Mouse (Mus musculus): Measurements from ENCODE around the gene C1qtnf7.

C1qtnf7 gene

DNA sequence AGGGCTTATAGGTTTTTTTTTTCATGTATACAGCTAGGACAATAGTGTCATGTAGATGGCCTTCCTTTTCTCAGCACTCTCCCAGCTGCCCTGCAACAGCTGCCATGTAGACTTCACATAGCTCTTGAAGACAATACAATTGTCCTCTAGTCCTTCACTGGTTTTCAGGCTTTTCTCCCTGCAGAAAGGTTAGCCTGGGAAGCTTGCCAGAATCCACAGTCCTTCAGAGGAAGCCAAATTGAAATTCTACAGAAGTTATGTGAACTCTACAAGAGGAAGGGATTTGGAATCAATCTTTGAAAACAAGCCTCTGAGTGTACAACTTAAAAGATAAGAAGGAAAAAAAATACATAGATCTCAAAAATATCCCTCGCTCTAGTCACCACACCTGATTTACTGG lies 94.4 kb downstream of the C1qtnf7 start:
- no peak for DNase-seq (ENCODE audit: low spot score in 2 of 2)

DNA sequence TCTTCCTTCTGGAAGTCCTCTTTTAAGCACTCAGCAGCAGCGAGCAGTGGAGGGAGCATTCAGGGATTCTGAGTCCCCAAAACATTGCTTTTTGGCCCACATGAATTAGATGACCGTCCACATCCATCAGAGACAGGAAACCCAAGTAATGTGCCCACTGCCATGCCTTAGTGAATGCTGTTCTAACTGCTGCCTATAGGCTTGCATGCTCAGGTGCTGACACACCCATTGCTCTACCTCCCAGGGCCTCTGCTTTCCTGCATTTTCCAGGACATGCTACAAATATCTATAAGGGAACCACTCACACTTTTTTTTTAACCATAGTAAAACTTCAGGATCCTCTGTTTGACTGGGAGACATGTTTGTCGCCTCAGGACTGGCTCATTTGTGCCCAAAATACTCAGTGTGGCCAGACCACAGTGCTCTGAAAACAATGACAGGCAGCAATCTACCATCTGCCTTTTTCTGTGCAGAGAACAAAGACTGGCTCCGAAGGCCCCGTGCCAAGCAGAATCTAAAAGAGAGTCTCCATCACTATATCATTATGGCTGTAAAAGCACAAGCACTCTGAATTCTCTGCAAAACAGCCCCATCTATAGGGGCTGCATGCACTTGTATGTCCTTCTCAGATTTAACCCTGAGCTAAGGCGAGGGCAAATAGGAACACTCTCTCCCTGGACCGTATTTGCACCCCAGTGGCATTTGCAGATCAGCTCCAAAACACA lies 106.4 kb downstream of the C1qtnf7 start:
- no peak for DNase-seq (ENCODE audit: low spot score in 2 of 2)

DNA sequence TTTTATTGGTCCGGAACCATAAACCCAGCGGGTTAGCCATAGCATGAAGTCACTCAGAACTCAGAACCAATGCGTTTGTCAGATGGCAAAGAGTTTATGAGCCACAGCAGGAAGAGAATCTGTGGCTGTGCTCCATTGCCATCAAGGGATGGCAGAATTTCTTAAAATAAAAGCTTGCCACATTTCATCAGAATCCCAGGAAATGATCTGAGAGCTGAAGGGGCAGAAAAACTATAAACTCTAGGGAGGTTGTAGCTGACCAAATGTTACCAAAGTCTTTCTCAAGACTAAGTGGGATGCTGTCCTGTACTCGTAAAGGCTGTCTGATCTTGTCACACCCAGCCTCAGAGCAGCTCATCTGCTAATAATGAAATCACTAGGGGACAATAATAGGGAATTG lies 110.1 kb downstream of the C1qtnf7 start:
- DNase-seq (ENCODE audit: low spot score in 2 of 2) = no peak

DNA sequence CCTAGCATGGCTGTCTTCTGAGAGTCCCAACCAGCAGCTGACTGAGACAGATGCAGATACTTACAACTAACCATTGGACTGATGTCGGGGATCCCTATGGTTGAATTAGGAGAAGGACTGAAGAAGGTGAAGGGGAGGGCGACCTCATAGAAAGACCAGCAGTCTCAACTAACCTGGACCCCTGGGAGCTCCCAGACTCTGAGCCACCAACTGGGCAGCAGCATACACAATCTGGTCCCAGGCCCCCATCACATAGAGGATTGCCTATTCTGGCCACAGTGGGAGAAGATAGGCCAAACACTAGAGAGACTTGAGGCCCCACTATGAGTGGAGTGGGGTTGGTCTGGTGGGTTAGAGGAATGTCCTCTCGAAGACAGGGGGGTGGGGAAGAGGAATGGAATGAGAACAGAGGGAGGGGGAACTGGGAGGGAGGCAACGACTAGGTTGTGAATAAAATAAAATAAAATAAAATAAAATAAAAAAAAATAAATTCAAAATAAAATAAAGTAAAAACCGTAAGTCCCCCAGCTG lies 118.8 kb downstream of the C1qtnf7 start:
- DNase-seq (ENCODE audit: low spot score in 2 of 2) = no peak

DNA sequence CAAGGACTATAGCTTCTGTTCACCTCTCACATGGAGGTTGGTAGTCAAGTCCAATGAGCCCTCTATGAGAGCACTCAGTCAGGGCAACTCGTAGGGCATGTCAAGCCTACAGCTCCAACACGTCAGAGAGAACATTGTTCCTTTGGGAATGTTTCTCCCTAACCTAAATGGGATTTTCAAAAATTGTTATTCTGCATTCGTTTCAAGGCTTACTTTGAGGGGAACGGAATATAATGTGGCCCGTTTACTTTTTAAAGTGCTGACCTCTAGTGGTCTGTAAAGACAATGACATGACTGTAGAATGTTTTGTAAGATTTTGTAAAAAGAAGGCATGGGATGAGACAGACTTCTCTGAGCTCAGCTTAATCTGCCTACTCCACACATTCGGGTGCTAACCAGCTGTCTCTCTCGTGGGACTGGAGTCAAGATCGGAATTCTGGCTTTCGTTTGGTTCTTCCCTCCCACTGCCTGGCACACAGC lies 119.3 kb downstream of the C1qtnf7 start:
- DNase-seq (ENCODE audit: low spot score in 2 of 2) = no peak

DNA sequence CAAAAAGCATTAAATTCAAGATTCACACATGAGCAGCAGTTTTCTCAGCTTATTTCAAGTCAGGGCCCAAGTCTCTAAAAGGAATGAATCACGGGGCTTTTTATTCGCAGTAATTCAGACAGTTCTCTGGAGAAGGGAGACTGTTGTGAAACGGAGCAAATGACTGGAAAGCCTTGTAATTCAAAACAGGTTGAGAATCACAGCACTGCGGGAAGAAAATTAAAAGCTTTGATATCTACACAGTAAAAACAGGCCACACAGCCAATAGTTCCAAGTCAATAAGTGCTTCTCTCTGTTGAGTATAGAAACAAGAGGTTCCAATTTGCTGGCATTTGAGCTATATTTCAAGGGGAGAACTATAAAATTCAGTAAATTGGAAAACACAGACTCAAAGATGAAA lies 129.7 kb downstream of the C1qtnf7 start:
- DNase-seq (ENCODE audit: low spot score in 2 of 2) = no peak

DNA sequence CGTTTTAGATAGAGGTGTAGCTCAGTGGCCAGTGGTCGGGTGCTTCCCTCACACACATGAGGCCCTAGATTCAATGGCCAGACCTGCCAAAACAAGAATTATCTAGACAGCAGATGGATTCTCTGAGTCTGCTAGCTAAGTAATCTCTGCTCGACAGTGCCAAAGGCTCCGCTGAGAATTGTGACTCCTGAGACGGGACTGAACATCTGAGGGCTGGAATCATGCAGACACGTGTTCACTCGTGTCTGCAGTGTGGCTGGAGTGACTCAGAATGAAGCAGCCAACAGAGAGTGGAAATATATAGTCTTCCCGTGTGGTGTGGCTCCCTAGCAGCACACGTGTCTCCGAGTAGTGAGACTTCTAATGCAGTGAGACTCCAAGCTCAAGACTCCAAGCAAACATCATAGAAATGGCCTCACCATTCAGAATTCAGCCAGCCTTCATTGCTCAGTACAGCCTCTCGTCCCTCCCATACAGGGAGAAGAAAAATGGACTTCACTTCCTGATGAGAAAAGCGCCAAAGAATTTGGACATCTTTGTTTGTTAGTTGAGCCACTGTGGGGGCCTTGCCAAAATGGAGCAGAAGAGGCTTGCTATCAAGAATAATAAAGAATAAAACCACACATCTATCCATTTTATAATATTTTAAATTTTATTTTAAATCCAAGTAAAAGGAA lies 131.9 kb downstream of the C1qtnf7 start:
- no peak for DNase-seq (ENCODE audit: low spot score in 2 of 2)

DNA sequence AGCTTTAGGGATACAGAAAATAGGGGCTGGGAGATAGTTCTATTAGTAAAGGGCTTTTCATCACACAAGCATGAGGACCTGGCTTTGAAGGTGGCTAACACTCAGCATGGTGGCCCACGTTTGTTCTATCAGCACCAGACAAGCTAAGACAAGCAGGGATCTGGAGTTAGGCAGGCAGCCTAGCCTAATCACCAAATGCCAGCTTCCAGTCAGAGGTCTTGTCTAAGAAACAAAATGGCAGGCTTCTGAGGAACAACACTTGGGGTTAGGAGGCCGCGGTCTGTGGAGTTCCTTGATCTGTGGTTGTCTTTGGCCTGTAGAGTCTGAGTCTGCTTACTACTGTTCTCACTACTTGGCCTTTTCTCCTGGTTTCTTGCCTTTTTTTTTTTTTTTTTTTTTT lies 146.2 kb downstream of the C1qtnf7 start:
- no peak for DNase-seq (ENCODE audit: low spot score in 2 of 2)

DNA sequence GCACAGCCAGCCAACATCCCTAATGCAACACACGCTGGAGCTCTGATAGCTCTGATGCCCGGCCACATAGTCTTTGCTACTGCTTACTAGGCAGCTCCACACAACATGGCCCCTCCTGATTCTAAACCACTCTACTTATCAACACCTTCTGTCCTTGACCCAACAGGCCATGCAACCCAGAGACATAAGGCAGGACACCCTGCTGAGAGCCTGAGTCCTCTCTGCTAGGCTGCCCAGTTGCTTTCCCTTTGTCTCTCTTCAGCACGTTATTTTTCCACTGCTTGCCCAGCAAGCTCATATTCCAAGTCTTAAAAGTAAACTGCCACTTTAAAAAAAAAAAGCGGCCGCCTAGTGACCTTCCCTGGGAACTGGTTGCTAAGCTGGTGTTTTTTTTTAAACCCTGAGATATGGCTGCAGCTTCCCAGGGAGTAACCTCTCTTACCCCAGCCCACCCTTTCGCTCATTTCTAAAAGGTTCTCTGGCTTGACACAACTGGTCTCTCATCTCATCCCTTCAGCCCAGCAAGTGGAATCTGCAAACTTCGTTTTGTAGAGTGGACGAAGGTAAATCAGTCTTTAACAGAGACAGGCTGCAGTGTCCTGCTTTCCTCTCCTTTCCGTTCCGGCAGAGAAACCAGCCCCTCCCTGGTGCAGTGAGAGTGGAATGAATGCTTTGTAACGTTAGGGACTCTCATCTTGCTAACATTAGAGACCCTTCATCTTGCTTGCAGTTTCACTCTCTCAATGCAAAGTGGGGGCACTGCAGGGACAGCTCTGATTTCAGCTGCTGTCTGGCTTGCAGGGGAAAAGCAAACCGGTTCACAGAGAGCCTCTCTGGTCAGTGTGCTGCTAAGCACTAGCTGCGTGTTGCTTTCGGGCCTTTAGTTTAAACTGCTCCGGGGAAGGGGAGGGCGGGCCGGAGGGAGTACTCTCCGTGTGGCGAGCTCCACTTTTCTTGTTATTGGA lies 146.9 kb downstream of the C1qtnf7 start, which contains the start of gene Cc2d2a:
Gene Cc2d2a, plus strand, starts transcription at position 350 of the 965 bp plus-strand sequence.
- DNase-seq (ENCODE audit: low spot score in 2 of 2) = no peak

DNA sequence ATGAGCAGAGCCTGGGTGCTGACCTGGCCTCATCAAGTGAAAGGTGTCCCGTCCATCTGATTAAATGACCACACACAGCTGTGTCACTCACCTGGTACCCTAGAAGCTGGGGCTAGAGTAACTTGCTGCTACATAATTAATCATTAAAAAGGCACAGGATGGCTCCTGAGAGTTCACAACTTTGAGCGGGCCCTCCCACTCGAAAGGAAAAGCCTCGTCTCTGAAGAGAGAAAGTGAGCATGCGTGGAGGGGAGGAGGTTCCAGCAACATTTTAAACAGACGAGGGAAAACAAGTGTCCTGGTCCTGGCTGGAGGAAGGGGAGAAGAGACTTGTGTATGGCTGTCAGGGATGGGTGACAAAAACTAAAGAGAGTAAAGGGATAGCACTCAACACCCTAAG lies 148.2 kb downstream of the C1qtnf7 start:
- DNase-seq (ENCODE audit: low spot score in 2 of 2) = no peak

DNA sequence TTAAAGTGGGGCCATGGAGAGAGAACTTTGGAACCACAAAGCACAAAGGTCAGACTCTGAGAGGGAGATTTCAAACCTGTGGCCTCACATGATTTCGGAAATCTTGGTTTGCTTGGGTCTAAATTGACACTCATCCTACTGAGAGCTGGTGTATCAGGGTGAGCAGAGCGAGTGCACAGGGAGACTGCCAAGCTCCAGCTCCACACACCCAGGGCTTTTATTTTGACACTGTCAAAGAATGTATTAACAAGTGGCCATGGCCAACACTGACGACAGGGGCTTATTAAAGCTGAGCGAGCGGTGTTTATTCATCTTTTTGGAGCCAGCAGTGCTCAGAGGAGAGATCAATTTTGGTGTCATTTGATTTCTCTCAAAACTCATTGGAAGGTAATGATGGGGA lies 149.8 kb downstream of the C1qtnf7 start:
- DNase-seq (ENCODE audit: low spot score in 2 of 2) = no peak

Data from spleen, postnatal 14 days (tissue).